Mouse (Mus musculus) E14TG2a.4 (cell line): ENCODE data around the gene Tmem189.

Experiments used
- H3K27me3 ChIP-seq: 2 replicates; pipeline ENCODE4 v1.6.1; 2014; ENCODE audit warnings: low read length, control low read depth; ENCODE audit not compliant: insufficient read depth
- H3K36me3 ChIP-seq: 2 replicates; pipeline ENCODE4 v1.6.1; 2014; ENCODE audit warnings: low read length, control low read depth; ENCODE audit not compliant: insufficient read depth
- H3K4me1 ChIP-seq: replicated peaks from 2 replicates; pipeline ENCODE4 v1.6.1; 2014; ENCODE audit warnings: low read depth, low read length, control low read depth
- H3K4me3 ChIP-seq: replicated peaks from 2 replicates; pipeline ENCODE4 v1.5.1; 2014; ENCODE audit warnings: mild to moderate bottlenecking, low read length
- H3K9me3 ChIP-seq: 2 replicates; pipeline ENCODE4 v1.6.1; 2014; ENCODE audit warnings: low read length, control low read depth
- CTCF ChIP-seq: conservative IDR thresholded peaks from 2 replicates; pipeline ENCODE4 v1.5.1; 2014; ENCODE audit warnings: low read length
- NANOG ChIP-seq: IDR thresholded peaks from 2 replicates; pipeline ENCODE4 v1.6.1; 2014; ENCODE audit warnings: borderline replicate concordance, low read length, mixed read lengths
- POU5F1 ChIP-seq: IDR thresholded peaks from 2 replicates; pipeline ENCODE4 v1.6.1; 2014; ENCODE audit warnings: low read length, borderline replicate concordance

The Tmem189 gene

DNA sequence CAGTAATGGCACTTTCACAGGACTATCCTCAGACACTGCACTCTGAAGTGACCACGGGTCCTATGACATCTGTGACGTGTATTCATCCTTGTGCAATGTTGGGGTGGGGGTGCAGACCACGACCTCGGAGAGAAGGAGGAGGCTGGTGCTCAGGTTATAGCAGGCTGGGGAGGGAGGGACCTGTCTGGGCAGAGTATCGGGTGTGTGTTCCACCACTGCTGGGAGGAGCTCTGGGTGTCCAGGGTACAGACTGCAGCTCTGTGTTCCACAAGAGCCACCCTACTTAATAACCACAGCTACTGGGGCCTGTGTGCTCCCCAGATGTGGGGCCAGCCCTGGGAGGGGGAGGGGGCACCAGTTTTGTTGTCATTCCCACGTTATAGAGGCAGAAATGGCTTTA lies 20.3 kb upstream of the Tmem189 start:
- H3K9me3 ChIP-seq: no peaks in the 10 kb centered on the region
- H3K4me3 ChIP-seq: no peak overlapping the region
- H3K27me3 ChIP-seq: peaks cover 11% of the 10 kb centered on the region
- TF ChIP-seq POU5F1 (no peak), CTCF (no peak), NANOG (no peak)
- no peaks in the 10 kb centered on the region for H3K36me3 ChIP-seq
- H3K4me1 ChIP-seq: peaks cover 41% of the 10 kb centered on the region

DNA sequence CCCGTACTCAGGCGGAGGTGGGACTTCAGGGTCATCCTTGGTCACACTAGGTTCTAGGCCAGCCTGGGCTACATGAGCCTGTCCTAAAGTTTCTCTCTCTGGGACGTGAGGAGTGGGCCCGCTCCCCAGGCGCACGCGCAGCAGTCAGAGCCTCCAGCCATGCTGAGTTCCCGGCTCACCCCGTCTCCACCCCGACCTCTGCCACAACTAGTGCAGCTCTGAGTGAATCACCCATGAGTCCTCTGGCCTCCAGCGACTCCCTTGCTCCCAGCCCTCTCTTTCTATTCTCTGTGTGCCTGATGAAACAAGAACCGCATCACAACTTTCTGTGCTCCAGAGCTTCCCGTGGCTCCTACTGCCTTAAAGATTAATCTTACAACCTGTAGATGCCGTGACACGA lies 18.8 kb upstream of the Tmem189 start:
- Histone ChIP-seq H3K9me3 (no peaks in the 10 kb centered on the region), H3K4me1 (peaks cover 36% of the 10 kb centered on the region), H3K27me3 (peaks cover 24% of the 10 kb centered on the region), H3K4me3 (peak overlapping the region; percentile 48), H3K36me3 (no peaks in the 10 kb centered on the region)
- no peak for TF ChIP-seq CTCF
- TF ChIP-seq POU5F1: no peak
- no peak for TF ChIP-seq NANOG

DNA sequence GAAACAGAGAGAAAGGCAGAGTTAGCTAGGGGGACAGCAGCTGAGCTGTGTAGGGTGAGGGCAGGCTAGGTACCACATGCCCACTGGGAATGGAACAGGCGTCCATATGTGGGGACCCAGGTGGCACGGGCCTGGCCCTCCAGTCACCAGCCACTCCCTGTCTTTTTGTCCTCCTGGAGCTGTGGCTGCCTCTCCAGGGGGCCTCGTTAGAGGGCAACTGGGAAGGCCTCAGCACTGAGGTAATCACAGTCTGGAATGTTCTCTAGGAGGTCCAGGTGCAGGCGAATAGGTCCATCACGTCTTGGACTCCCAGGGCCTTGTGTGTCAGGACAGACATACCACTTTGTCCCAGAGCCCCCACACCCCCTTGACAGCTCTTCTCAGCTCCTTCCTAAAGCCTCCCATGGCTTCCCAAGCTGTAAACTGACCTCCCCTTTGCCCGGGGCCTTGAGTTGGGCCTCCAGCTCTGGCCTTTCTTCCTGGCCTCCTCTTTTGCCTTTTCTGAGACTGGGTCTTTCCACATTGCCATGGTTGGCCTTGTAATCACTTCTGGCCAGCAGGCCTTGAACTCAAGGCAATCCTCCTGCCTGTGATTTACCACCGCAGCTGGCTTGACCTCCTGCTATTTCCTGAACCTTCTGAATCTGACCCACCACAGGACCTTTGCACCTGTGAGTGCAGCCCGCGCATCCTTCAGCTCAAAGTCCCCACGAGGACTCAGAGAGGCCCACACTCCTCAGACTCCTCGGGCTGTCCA lies 16.7 kb upstream of the Tmem189 start:
- no peaks in the 10 kb centered on the region for H3K36me3 ChIP-seq
- H3K4me3 ChIP-seq: no peak overlapping the region
- H3K9me3 ChIP-seq: no peaks in the 10 kb centered on the region
- TF ChIP-seq POU5F1 (no peak), CTCF (no peak), NANOG (no peak)
- H3K4me1 ChIP-seq: peaks cover 35% of the 10 kb centered on the region
- H3K27me3 ChIP-seq: peaks cover 31% of the 10 kb centered on the region

DNA sequence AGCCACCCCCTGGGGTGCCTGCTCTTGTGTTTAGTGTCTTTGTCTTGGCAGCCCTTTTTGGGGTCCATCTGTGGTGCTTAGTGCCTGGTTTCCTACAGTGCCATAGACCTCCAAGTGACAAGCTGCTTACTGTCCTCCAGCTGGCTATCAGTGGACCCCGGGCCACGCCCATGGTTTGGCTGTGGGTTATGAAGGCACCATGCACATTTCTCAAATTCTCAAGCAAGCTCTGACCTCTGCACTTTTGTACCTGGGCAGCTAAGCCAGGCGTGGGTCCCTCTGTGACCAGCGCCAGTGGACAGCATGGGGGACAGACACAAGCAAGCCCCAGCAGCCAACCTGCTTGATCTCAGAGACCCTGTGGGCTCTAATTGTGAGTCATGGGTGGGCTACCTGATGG lies 14.8 kb upstream of the Tmem189 start:
- Histone ChIP-seq H3K4me1 (peaks cover 18% of the 10 kb centered on the region), H3K4me3 (no peak overlapping the region), H3K36me3 (no peaks in the 10 kb centered on the region), H3K27me3 (peaks cover 31% of the 10 kb centered on the region), H3K9me3 (no peaks in the 10 kb centered on the region)
- no peak for TF ChIP-seq NANOG
- TF ChIP-seq CTCF: no peak
- no peak for TF ChIP-seq POU5F1

DNA sequence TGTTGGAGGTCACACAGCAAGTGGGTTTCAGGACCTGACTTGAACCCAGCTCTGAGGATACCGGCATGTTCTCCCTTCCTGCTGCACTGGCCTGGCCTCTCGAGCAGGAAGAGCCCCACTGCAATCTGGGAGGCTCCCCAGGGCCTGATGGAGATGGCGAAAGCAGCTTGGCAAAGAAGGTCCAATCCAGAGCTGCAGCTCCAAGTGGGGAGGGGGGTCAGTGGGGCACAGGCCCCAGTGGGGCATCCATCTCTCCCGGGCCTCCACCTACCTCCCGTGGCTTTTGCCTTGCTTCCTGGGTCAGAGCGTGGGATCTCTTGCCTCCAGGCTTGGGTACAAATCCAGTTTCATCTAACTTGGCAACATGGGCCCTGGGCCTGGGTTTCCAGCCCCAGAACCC lies 12.5 kb upstream of the Tmem189 start:
- Histone ChIP-seq H3K36me3 (no peaks in the 10 kb centered on the region), H3K4me3 (no peak overlapping the region), H3K4me1 (0 out of 2 replicates have a peak, but pooled peaks cover 4% of the 10 kb centered on the region), H3K9me3 (no peaks in the 10 kb centered on the region), H3K27me3 (peaks cover 27% of the 10 kb centered on the region; the same call in 1 of the 2 replicates)
- TF ChIP-seq POU5F1 (no peak), CTCF (no peak), NANOG (no peak)

DNA sequence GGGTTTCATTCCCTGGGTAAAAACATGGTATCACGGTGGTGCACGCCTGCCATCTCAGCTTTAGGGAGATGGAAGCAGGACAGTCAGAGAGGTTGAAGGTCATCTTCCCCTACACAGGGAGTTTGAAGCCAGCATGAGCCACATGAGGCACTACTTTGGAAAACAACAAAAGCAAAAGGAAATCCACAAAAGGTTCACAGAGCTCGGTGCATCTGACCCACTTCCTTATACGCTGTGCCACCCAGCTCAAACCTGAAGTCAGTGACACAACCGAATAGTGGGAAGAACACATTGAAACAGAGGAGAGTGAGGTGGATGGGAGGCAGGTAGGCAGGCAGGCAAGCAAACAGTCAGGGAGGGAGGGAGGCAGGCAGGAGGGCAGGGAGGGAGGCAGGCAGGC lies 11.8 kb upstream of the Tmem189 start:
- H3K4me3 ChIP-seq: no peak overlapping the region
- TF ChIP-seq CTCF (no peak), NANOG (no peak), POU5F1 (no peak)
- 0 out of 2 replicates have a peak, but pooled peaks cover 4% of the 10 kb centered on the region for H3K4me1 ChIP-seq
- no peaks in the 10 kb centered on the region for H3K36me3 ChIP-seq
- H3K9me3 ChIP-seq: no peaks in the 10 kb centered on the region
- H3K27me3 ChIP-seq: peaks cover 26% of the 10 kb centered on the region; the same call in 1 of the 2 replicates

DNA sequence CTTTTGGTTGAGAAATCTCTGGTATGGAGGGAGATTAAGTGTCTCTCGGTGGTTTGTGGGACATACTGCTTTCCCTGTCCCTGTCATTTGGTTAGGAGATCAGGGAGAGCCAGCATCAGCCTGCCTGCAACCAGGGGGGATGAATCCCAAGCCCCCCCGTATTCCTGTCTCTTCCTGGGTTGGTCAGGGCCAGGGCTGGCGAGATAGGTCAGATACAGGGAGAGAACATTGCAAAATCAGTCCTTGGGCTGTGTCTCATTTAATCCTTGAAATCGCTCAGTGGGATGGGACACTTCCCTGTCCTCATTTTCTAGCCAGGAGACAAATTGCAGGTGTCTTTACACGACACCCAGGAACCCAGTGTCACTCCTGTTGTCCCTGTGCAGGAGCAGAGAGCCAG lies 10.4 kb upstream of the Tmem189 start:
- Histone ChIP-seq H3K27me3 (peaks cover 23% of the 10 kb centered on the region), H3K4me3 (no peak overlapping the region), H3K4me1 (no peaks in the 10 kb centered on the region), H3K36me3 (no peaks in the 10 kb centered on the region), H3K9me3 (peaks cover 7% of the 10 kb centered on the region)
- TF ChIP-seq CTCF (no peak), NANOG (no peak), POU5F1 (no peak)

DNA sequence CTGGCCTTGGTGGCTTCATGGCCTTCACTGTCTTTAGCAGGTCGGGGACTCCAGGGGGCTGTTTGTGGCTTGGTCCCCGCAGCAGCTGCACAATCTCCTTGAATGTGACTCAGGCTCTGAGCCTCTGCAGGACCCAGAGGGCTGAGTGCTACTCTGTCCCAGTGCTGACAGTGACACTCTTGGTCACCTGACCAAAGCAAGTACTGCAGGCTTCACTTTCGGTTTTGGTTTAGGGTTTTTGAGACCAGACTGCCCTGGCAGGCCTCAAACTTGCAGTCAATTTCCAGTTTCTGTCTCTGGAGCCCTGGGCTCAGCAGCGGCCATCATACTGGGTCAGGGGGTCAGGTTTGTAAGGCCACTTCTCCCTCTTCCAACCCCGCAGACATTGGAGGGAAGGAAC lies 8.3 kb upstream of the Tmem189 start:
- Histone ChIP-seq H3K4me3 (no peak overlapping the region), H3K4me1 (no peaks in the 10 kb centered on the region), H3K27me3 (peaks cover 9% of the 10 kb centered on the region), H3K36me3 (no peaks in the 10 kb centered on the region), H3K9me3 (peaks cover 11% of the 10 kb centered on the region)
- TF ChIP-seq NANOG (no peak), CTCF (no peak), POU5F1 (no peak)
